Mouse (Mus musculus) kidney, embryonic 15.5 days (tissue): ENCODE data around the gene Spesp1. TPM values are rescaled to one million over a fixed set of nuclear protein-coding genes. Genes with fewer than 3 reads are reported as not detected.

Source experiments
- ATAC-seq: fragments of 200-750 bp; cut with Nextera tagmentation; replicated peaks from 2 replicates; pipeline ENCODE4 v1.8.0; 2017; ENCODE audit warnings: moderate TSS enrichment; ENCODE audit not compliant: low FRiP score
- H3K27ac ChIP-seq: fragments of 300-500 bp; sonication (generic); 2 replicates; pipeline ENCODE4 v1.5.1; 2015; ENCODE audit warnings: mild to moderate bottlenecking, inconsistent platforms
- H3K27me3 ChIP-seq: fragments of 300-500 bp; sonication (generic); 2 replicates; pipeline ENCODE4 v1.6.1; 2015; ENCODE audit warnings: inconsistent platforms
- H3K36me3 ChIP-seq: fragments of 300-500 bp; sonication (generic); 2 replicates; pipeline ENCODE4 v1.6.1; 2015; ENCODE audit warnings: inconsistent platforms
- H3K4me1 ChIP-seq: fragments of 300-500 bp; sonication (generic); 2 replicates; pipeline ENCODE4 v1.6.1; 2015; ENCODE audit warnings: inconsistent platforms
- H3K4me2 ChIP-seq: fragments of 300-500 bp; sonication (generic); 2 replicates; pipeline ENCODE4 v1.6.1; 2015; ENCODE audit warnings: moderate library complexity, mild to moderate bottlenecking, inconsistent platforms
- H3K4me3 ChIP-seq: fragments of 300-500 bp; sonication (generic); replicated peaks from 2 replicates; pipeline ENCODE4 v1.5.1; 2015; ENCODE audit warnings: mild to moderate bottlenecking, inconsistent platforms
- H3K9ac ChIP-seq: fragments of 300-500 bp; sonication (generic); 2 replicates; pipeline ENCODE4 v1.6.1; 2015; ENCODE audit warnings: mild to moderate bottlenecking, inconsistent platforms
- H3K9me3 ChIP-seq: fragments of 300-500 bp; sonication (generic); replicated peaks from 2 replicates; pipeline ENCODE4 v1.6.1; 2016; ENCODE audit warnings: inconsistent platforms
- WGBS: fragments of 180-500 bp; shearing (Covaris S2); methylation state at CpG from one replicate; pipeline ENCODE4 v1.1.7; 2015; ENCODE audit warnings: mixed read lengths; 5-methylcytosine and 5-hydroxymethylcytosine counted together
- polyA plus RNA-seq: library from polyadenylated mRNA; unstranded; fragments of >200 nt; fragmentation: Nextera tagmentation; extraction: Ambion mirVana; gene quantifications from 2 replicates; pipeline ENCODE4 v1.2.1, GENCODE M21; 2015

Gene Spesp1
- polyA plus RNA-seq, 1 experiment from 2014 or later, result not detected

GRCm38 (mm10) chr9:62244612-62245010 lies 37.4 kb downstream of the Spesp1 start:
- H3K27me3 ChIP-seq, result no peaks in the 10 kb centered on the region; the same call in none of the 2 replicates
- peaks cover 16% of the 10 kb centered on the region for H3K4me1 ChIP-seq
- peak overlapping the region; percentile 14; the same call in 1 of the 2 replicates for H3K4me3 ChIP-seq
- H3K36me3 ChIP-seq, result no peaks in the 10 kb centered on the region
- H3K9me3 ChIP-seq, result no peaks in the 10 kb centered on the region
- WGBS, result 30% methylated on average over 3 of the region's 3 CpGs
- ATAC-seq, result peak; percentile 15; the same call in 1 of the 2 replicates
- H3K9ac ChIP-seq, result no peak overlapping the region
- peak overlapping the region; percentile 53 for H3K4me2 ChIP-seq
- H3K27ac ChIP-seq, result no peak overlapping the region

DNA sequence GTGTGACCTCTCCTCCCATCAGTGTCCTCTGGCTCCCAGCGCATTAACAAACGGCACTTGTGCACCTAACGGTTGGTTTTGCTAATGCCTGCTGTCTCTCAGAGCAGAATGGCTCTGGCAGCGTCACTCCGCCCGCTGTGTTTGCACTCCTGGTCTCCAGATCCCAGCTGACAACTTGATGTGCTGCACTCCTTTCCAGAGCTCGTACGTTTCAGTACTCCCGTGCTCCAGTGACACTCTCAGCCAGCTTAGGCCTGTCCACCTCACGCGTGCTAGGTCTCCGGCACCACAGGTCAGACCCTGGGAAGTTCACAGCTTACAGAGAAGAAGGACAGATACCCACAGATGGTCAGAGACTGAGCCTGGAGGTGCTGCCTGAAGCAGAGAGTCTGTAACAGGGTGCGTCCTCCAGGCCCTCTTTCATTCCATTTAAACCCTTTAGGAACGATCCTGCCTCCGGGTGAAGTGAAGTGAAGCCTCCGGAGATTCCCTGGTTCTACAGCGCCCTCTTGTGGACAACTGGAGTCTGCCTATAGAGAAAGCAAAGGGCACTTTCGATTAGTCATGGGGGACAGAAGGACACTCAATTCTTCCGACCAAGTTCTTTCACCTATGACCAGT lies 37.9 kb downstream of the Spesp1 start:
- no peaks in the 10 kb centered on the region for H3K36me3 ChIP-seq
- no peaks in the 10 kb centered on the region; the same call in none of the 2 replicates for H3K27me3 ChIP-seq
- peaks cover 16% of the 10 kb centered on the region for H3K4me1 ChIP-seq
- H3K4me3 ChIP-seq, result peak overlapping the region; percentile 17; the same call in 1 of the 2 replicates
- no peak overlapping the region for H3K27ac ChIP-seq
- peak overlapping the region; percentile 53 for H3K4me2 ChIP-seq
- ATAC-seq, result peak; percentile 25; the same call in 1 of the 2 replicates
- no peak overlapping the region for H3K9ac ChIP-seq
- WGBS, result 19% methylated on average over 19 of the region's 19 CpGs
- no peaks in the 10 kb centered on the region for H3K9me3 ChIP-seq

- Histone ChIP-seq H3K27me3 (no peaks in the 10 kb centered on the region; the same call in none of the 2 replicates), H3K4me3 (no peak overlapping the region), H3K4me2 (no peak overlapping the region), H3K27ac (no peak overlapping the region), H3K4me1 (peaks cover 11% of the 10 kb centered on the region), H3K9me3 (no peaks in the 10 kb centered on the region), H3K36me3 (no peaks in the 10 kb centered on the region), H3K9ac (no peak overlapping the region)
- no peak for ATAC-seq
- 43% methylated on average over 10 of the region's 10 CpGs for WGBS
These were observed 42.0 kb downstream of the Spesp1 start for GRCm38 (mm10) chr9:62240036-62240435.

DNA sequence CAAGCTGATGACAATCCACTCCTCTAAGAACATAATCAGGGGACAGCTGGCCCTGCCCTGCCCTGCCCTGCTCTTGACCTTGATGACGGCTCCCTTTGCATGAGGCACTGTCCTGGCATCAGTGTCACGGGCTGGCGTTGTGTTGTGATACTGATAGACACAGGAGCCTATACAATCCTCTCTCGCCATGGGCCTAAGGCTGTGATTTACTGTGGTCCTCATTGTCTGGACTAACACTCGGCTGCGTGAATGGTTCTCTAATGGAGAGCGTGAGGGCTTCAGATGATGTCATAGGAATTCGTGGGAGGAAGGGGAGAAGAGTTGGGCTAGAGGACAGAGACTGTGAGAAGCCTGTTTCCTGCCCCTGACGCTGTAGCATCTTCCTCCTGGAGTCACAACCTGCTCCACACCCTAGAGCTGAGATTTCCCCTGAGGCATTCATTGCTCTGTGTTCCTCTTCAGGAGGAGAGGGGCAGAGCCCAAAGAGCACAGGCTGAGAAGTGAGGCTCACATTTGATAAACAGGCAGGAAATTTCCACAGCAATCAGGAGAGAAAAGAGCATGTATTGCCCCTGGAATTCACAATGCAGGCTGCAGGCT lies 44.5 kb downstream of the Spesp1 start:
- WGBS, result 35% methylated on average over 9 of the region's 9 CpGs
- H3K4me1 ChIP-seq, result peaks cover 6% of the 10 kb centered on the region
- H3K27ac ChIP-seq, result no peak overlapping the region
- no peak overlapping the region for H3K4me2 ChIP-seq
- no peaks in the 10 kb centered on the region for H3K36me3 ChIP-seq
- no peaks in the 10 kb centered on the region for H3K27me3 ChIP-seq
- no peak overlapping the region for H3K9ac ChIP-seq
- no peak overlapping the region for H3K4me3 ChIP-seq
- no peaks in the 10 kb centered on the region for H3K9me3 ChIP-seq
- ATAC-seq, result no peak

DNA sequence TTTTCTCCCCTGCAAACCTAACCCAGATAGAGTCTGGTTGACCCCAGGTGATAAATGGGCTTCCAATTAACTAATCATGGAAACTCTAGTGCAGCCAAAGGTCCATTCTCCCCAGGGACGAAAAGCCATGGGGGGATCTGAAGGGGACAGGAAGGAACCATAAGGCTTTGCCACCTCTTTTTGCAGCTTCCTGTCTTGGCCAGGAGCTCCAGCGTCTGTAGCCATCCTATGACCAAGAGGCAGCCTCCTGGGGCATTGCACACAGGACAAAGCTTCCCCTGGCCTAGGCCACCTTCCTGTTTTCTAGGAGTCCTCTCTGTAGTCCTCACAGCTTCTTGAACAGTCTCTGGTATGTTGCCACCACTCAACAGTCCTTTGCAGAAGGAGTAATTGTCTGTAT lies 46.5 kb downstream of the Spesp1 start:
- WGBS, result 75% methylated on average over 2 of the region's 2 CpGs
- ATAC-seq, result no peak
- Histone ChIP-seq H3K4me1 (peaks cover 11% of the 10 kb centered on the region), H3K27me3 (no peaks in the 10 kb centered on the region), H3K9ac (no peak overlapping the region), H3K36me3 (no peaks in the 10 kb centered on the region), H3K9me3 (no peaks in the 10 kb centered on the region), H3K4me2 (no peak overlapping the region), H3K27ac (no peak overlapping the region), H3K4me3 (no peak overlapping the region)

- peaks cover 11% of the 10 kb centered on the region for H3K4me1 ChIP-seq
- no peaks in the 10 kb centered on the region for H3K36me3 ChIP-seq
- H3K4me3 ChIP-seq, result no peak overlapping the region
- WGBS, result 30% methylated on average over 1 of the region's 1 CpGs
- ATAC-seq, result no peak
- no peak overlapping the region for H3K9ac ChIP-seq
- no peak overlapping the region for H3K4me2 ChIP-seq
- no peaks in the 10 kb centered on the region for H3K9me3 ChIP-seq
- H3K27ac ChIP-seq, result no peak overlapping the region
- H3K27me3 ChIP-seq, result no peaks in the 10 kb centered on the region
These were observed 49.4 kb downstream of the Spesp1 start for GRCm38 (mm10) chr9:62232649-62233048.

DNA sequence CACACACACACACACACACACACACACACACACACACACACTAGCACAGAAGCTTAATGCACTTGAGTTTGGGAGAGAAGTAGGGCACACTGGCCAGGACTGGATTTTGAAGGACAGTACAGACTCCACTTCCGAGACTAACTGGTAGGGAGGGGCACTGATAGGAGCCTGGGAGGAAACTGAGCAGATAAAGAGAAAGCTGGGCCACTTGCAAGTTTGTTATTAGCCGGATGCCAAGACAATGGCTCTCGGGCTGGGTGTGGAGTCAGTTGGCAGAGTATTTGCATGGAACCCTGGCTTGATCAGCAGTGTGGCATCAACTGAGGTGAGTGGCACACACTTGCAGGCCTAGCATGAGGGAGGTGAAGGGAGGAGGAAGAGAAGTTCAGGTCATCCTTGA lies 51.0 kb downstream of the Spesp1 start:
- ATAC-seq, result no peak
- no peak overlapping the region for H3K4me2 ChIP-seq
- H3K27me3 ChIP-seq, result no peaks in the 10 kb centered on the region
- H3K4me1 ChIP-seq, result peaks cover 11% of the 10 kb centered on the region
- H3K9me3 ChIP-seq, result no peaks in the 10 kb centered on the region
- no peak overlapping the region for H3K9ac ChIP-seq
- no peaks in the 10 kb centered on the region for H3K36me3 ChIP-seq
- 71% methylated on average over 3 of the region's 3 CpGs for WGBS
- H3K27ac ChIP-seq, result no peak overlapping the region
- H3K4me3 ChIP-seq, result no peak overlapping the region

DNA sequence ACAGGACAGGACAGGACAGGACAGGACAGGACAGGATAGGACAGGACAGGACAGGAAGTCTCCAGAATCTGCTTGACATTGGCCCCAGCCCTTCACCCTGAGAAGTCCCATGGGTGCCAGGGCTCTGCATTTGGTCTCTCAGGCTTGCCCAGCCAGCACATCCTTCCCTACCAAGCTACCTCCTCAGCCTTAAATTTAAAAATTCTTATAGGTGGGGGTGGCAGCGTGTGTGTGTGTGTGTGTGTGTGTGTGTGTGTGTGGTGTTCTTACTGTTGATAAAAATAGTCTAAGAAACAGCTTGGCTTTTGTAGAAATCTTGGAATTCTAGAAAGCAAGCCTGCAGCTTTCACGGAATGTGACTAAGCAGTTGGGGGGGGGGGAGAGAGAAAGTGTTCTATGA lies 52.0 kb downstream of the Spesp1 start:
- H3K9ac ChIP-seq, result no peak overlapping the region
- H3K27me3 ChIP-seq, result no peaks in the 10 kb centered on the region
- WGBS, result 79% methylated on average over 2 of the region's 2 CpGs
- H3K4me3 ChIP-seq, result no peak overlapping the region
- no peaks in the 10 kb centered on the region for H3K9me3 ChIP-seq
- no peak overlapping the region for H3K27ac ChIP-seq
- peaks cover 11% of the 10 kb centered on the region for H3K4me1 ChIP-seq
- no peak overlapping the region for H3K4me2 ChIP-seq
- H3K36me3 ChIP-seq, result no peaks in the 10 kb centered on the region
- no peak for ATAC-seq

DNA sequence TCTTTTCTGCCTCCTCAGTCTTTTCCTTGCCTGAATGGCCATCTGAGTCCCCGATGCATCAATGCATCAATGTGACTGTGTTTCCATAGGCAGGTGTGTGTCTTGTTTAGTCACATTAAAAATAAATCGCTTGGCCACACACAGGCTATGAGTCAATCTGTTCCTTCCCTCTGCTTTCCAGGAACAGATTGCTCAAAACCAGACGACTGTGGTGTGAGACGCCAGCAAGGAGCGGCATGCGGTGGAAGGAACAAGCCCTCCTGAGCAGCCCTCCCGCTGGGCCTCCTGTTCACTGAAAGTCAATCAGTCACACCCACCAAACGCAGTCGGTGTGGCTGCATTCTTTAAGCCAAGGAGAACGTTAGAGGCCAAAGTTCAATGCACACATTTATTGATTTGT lies 59.5 kb downstream of the Spesp1 start:
- ATAC-seq, result no peak
- Histone ChIP-seq H3K9me3 (no peaks in the 10 kb centered on the region), H3K4me3 (no peak overlapping the region), H3K36me3 (no peaks in the 10 kb centered on the region), H3K4me1 (peaks cover 17% of the 10 kb centered on the region), H3K27ac (no peak overlapping the region), H3K9ac (no peak overlapping the region), H3K4me2 (no peak overlapping the region), H3K27me3 (no peaks in the 10 kb centered on the region)
- 18% methylated on average over 10 of the region's 10 CpGs for WGBS

GRCm38 (mm10) chr9:62222029-62222428 lies 60.0 kb downstream of the Spesp1 start:
- Histone ChIP-seq H3K4me3 (no peak overlapping the region), H3K27me3 (no peaks in the 10 kb centered on the region), H3K4me2 (no peak overlapping the region), H3K36me3 (no peaks in the 10 kb centered on the region), H3K9ac (no peak overlapping the region), H3K27ac (no peak overlapping the region), H3K9me3 (no peaks in the 10 kb centered on the region), H3K4me1 (peaks cover 17% of the 10 kb centered on the region)
- no peak for ATAC-seq
- WGBS, result 87% methylated on average over 2 of the region's 2 CpGs
